Mouse (Mus musculus) erythroid progenitor cell, adult 5-6 weeks (primary cell): ENCODE results near the gene Patz1. TPM values are rescaled to one million over a fixed set of nuclear protein-coding genes. Genes with fewer than 3 reads are reported as not detected.

Experiments
- ATAC-seq: replicated peaks from 2 replicates; pipeline ENCODE4 v1.8.0; 2016; ENCODE audit warnings: moderate number of reproducible peaks, mild to moderate bottlenecking, moderate TSS enrichment, inconsistent platforms; ENCODE audit not compliant: poor library complexity, low FRiP score, severe bottlenecking
- total RNA-seq, 2 experiments: library from RNA; stranded (forward) in 1 of 2; stranded (reverse) in 1 of 2; fragments of 150-400 nt in 1 of 2; fragments of 186-747, 209-891 nt in 1 of 2; gene quantifications; 2 replicates each; pipeline versions ENCODE4 v1.2.3 to v1.2.4; 2015 to 2017; ENCODE audit warnings: low replicate concordance in 2 of 2

Gene Patz1
- total RNA-seq, 2 experiments from 2014 or later = 17.6 to 18.2 TPM

- no peak for ATAC-seq
Measured at GRCm38 (mm10) chr11:3347835-3348195, 59.1 kb downstream of the Patz1 start.

GRCm38 (mm10) chr11:3348576-3349342 lies 60.1 kb downstream of the Patz1 start:
- ATAC-seq = no peak

- ATAC-seq = no peak
Measured at GRCm38 (mm10) chr11:3349343-3349695, 60.6 kb downstream of the Patz1 start.

- ATAC-seq = no peak
Measured at GRCm38 (mm10) chr11:3352131-3352530, 63.5 kb downstream of the Patz1 start.

- no peak for ATAC-seq
Measured at GRCm38 (mm10) chr11:3352990-3353585, 64.4 kb downstream of the Patz1 start.

Other genes with a start within 250 kb of the Patz1 start
- 0.42 and 0.72 TPM in 2 replicates for gene Sfi1, start 95.4 kb upstream of the Patz1 start, total RNA-seq (2015; ENCODE audit: low replicate concordance)
- gene Sfi1, start 95.4 kb upstream of the Patz1 start, total RNA-seq (2017; ENCODE audit: low replicate concordance) = 1.1 and 18.9 TPM in 2 replicates
- gene Eif4enif1, start 86.5 kb upstream of the Patz1 start, total RNA-seq (2015; ENCODE audit: low replicate concordance) = 111 and 147 TPM in 2 replicates
- gene Eif4enif1, start 86.5 kb upstream of the Patz1 start, total RNA-seq (2017; ENCODE audit: low replicate concordance) = 127 and 128 TPM in 2 replicates
- gene Drg1, start 22.5 kb upstream of the Patz1 start, total RNA-seq (2015; ENCODE audit: low replicate concordance) = 130 and 148 TPM in 2 replicates
- gene Drg1, start 22.5 kb upstream of the Patz1 start, total RNA-seq (2017; ENCODE audit: low replicate concordance) = 91.5 and 154 TPM in 2 replicates
- gene Pik3ip1, start 41.5 kb downstream of the Patz1 start, total RNA-seq (2015; ENCODE audit: low replicate concordance) = 2.1 and 4.3 TPM in 2 replicates
- gene Pik3ip1, start 41.5 kb downstream of the Patz1 start, total RNA-seq (2017; ENCODE audit: low replicate concordance) = 2.7 and 20.2 TPM in 2 replicates
- gene Limk2, start 120.3 kb downstream of the Patz1 start, total RNA-seq (2015; ENCODE audit: low replicate concordance) = 5.0 and 12.6 TPM in 2 replicates
- 9.1 and 16.8 TPM in 2 replicates for gene Limk2, start 120.3 kb downstream of the Patz1 start, total RNA-seq (2017; ENCODE audit: low replicate concordance)
- 0.72 and 3.4 TPM in 2 replicates for gene Rnf185, start 163.5 kb downstream of the Patz1 start, total RNA-seq (2015; ENCODE audit: low replicate concordance)
- 0.23 and 0.77 TPM in 2 replicates for gene Rnf185, start 163.5 kb downstream of the Patz1 start, total RNA-seq (2017; ENCODE audit: low replicate concordance)
- not detected in 2 replicates for gene Pla2g3, start 199.4 kb downstream of the Patz1 start, total RNA-seq (2015; ENCODE audit: low replicate concordance)
- not detected in 2 replicates for gene Pla2g3, start 199.4 kb downstream of the Patz1 start, total RNA-seq (2017; ENCODE audit: low replicate concordance)
- gene Inpp5j, start 215.9 kb downstream of the Patz1 start, total RNA-seq (2015; ENCODE audit: low replicate concordance) = 1.3 TPM in 1 of 2 replicates, not detected in the other
- gene Inpp5j, start 215.9 kb downstream of the Patz1 start, total RNA-seq (2017; ENCODE audit: low replicate concordance) = not detected in 2 replicates
- 1.8 TPM in 1 of 2 replicates, not detected in the other for gene Selenom, start 225.8 kb downstream of the Patz1 start, total RNA-seq (2015; ENCODE audit: low replicate concordance)
- gene Selenom, start 225.8 kb downstream of the Patz1 start, total RNA-seq (2017; ENCODE audit: low replicate concordance) = 3.3 TPM in 1 of 2 replicates, not detected in the other